Mouse (Mus musculus) neutrophil, adult 83 days (primary cell): ENCODE results near the gene Gm49510. TPM values are rescaled to one million over a fixed set of nuclear protein-coding genes. Genes with fewer than 3 reads are reported as not detected.

Experiments
- total RNA-seq, 2 experiments: library from RNA; stranded (reverse); gene quantifications; one replicate each; pipeline ENCODE4 v1.2.4; 2023

Gm49510 gene
- 1 to 10 TPM in 1 of 2 experiments, not detected in 1; 1.1 TPM for total RNA-seq

GRCm38 (mm10) chr15:78899409-78899739 is at the start of gene Gm49510:
Gene Gm49510 (plus strand): TSS chr15:78899667.

DNA sequence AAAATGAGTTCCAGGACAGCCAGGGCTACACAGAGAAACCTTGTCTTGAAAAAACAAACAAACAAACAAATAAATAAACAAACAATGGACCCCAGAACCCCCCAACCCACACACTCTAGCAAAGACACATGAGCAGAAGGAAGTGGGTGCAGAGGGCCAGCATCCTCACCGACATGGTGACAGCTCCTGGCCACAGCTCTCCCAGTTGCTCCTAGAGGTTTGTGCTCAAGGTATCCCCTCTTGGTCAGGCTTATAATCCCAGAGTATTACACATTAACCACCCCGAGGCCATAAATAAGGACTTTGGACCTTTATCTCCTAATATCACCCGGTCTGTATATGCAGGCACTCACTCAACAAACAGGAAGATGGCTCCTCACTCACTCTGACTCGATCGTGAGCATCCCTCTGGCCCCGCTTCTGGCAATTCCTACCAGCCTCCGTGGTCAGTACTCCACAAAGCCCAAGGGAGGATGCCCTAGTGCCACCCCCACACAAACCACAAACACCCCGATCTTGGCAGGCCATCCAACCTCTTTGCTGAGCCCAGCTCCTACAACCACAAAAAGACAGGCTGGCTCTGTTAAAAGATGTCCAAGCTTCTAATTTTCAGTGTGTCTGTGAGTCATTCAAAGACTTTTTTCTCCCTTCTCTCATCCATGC is 44.0 kb upstream of the Gm49510 start, which contains the start of gene Lgals2:
TSS of gene Lgals2 (minus strand) at position 227 of the 663 bp plus-strand sequence.

GRCm38 (mm10) chr15:78876991-78877809 is 22.3 kb upstream of the Gm49510 start, which contains the start of gene Gga1:
Gene Gga1 (plus strand): TSS chr15:78877190.

DNA sequence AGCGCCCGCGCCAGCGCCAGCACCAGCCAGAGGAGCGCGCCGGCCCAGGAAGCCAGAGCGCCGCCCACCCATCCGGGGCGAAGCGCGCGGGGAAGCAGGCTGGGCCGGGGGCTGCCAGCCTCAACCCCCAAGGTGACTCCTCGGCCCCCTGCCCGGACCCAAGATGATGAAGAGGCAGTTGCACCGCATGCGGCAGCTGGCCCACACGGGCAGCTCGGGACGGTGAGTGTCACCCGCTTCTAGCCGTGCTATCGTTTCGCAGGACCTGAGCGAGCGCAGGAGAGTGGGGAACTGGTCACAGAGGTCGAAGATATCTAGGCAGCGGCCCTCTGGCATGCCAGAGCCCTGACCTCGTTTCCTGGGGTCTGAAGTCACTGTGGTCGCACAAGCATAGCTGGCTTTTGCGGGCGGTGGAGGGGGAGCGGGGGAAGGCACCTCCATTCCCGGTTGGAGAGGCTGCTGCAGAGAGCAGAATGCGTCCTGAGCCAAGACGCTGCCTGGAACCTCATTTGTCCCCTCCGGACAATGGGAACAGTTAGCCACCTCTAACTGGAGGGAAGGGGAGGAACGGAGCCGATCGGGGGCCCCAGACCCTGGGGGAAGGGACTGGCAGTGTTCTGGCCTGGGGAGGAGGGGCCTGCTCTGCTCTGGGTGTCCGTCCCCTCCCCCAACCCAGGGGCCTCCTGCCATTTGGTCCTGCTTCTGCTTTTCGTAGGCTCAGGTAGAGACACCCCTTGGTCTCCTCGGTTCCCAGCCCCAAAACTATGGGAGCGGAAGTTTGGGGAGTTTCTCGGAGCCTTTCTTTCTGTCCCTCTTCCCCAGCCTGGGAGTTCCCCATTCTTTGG is 495 bp downstream of the Gm49510 start, which contains the start of gene Sh3bp1:
TSS of gene Sh3bp1 (plus strand) at position 29 of the 845 bp plus-strand sequence.

DNA sequence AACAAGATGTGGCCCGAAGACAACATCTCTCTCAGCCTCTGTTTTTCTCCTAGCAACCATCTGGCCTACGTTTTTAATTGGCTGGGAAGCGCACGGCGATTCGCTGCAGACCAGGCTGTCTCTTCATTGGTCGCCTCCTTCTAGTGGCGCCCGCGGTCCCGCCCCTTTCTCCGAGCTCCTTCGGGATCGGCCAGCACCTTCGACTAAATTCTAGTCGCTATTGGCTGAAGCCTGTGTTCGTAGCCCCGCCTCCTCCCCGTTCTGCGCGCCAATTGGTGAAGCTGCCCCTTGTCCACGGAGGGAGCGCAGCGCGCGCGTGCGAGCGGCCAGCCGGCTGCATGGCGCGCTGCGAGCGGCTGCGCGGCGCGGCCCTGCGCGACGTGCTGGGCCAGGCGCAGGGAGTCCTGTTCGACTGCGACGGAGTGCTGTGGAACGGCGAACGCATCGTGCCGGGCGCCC is 14.2 kb downstream of the Gm49510 start, which contains the start of gene Pdxp:
TSS of gene Pdxp (plus strand) at position 288 of the 459 bp plus-strand sequence.

GRCm38 (mm10) chr15:78926021-78926919 is 26.8 kb downstream of the Gm49510 start, which contains the start of gene Lgals1:
Gene Lgals1 (plus strand): TSS chr15:78926725.

GRCm38 (mm10) chr15:78934784-78935320 is 35.4 kb downstream of the Gm49510 start, which contains the start of gene Nol12:
Gene Nol12 (plus strand): TSS chr15:78934933.

GRCm38 (mm10) chr15:78947657-78948056 is 48.2 kb downstream of the Gm49510 start, which contains the start of gene Triobp:
Gene Triobp (plus strand): TSS chr15:78947724.

Other genes with a start within 250 kb of the Gm49510 start
- under 1 TPM; 0.11 to 0.33 TPM for gene Elfn2, start 180.9 kb upstream of the Gm49510 start, total RNA-seq
- 10 to 100 TPM; 13.3 to 16.6 TPM for gene Mfng, start 126.2 kb upstream of the Gm49510 start, total RNA-seq
- gene Card10, start 96.6 kb upstream of the Gm49510 start, total RNA-seq, result 10 to 100 TPM; 32.7 to 36.8 TPM
- under 1 TPM; 0.22 to 0.42 TPM for gene Cdc42ep1, start 57.0 kb upstream of the Gm49510 start, total RNA-seq
- gene Lgals2, start 44.1 kb upstream of the Gm49510 start, total RNA-seq, result not detected
- 10 to 100 TPM; 69.9 to 79.0 TPM for gene Gga1, start 22.5 kb upstream of the Gm49510 start, total RNA-seq
- 10 to 100 TPM; 78.4 to 90.7 TPM for gene Sh3bp1, start 101 bp downstream of the Gm49510 start, total RNA-seq
- gene Pdxp, start 14.3 kb downstream of the Gm49510 start, total RNA-seq, result 1 to 10 TPM; 2.2 to 3.2 TPM
- gene Lgals1, start 27.1 kb downstream of the Gm49510 start, total RNA-seq, result 100 to 1,000 TPM; 207 to 230 TPM
- gene Nol12, start 35.3 kb downstream of the Gm49510 start, total RNA-seq, result 10 to 100 TPM; 20.0 to 20.1 TPM
- 100 to 1,000 TPM; 154 to 157 TPM for gene Triobp, start 48.1 kb downstream of the Gm49510 start, total RNA-seq
- gene H1f0, start 128.8 kb downstream of the Gm49510 start, total RNA-seq, result 10 to 100 TPM; 30.8 to 40.6 TPM
- not detected for gene Galr3, start 142.2 kb downstream of the Gm49510 start, total RNA-seq
- 10 to 100 TPM; 16.0 to 20.0 TPM for gene Ankrd54, start 163.2 kb downstream of the Gm49510 start, total RNA-seq
- gene Eif3l, start 175.5 kb downstream of the Gm49510 start, total RNA-seq, result 10 to 100 TPM; 73.8 to 78.1 TPM
- 10 to 100 TPM; 10.2 to 13.6 TPM for gene Micall1, start 209.2 kb downstream of the Gm49510 start, total RNA-seq
- 10 to 100 TPM; 35.3 to 37.1 TPM for gene Polr2f, start 241.3 kb downstream of the Gm49510 start, total RNA-seq
- gene 1700088E04Rik, start 241.6 kb downstream of the Gm49510 start, total RNA-seq, result not detected